ENCODE assay signal across 14 mouse cellular contexts in the genomic region with DNA sequence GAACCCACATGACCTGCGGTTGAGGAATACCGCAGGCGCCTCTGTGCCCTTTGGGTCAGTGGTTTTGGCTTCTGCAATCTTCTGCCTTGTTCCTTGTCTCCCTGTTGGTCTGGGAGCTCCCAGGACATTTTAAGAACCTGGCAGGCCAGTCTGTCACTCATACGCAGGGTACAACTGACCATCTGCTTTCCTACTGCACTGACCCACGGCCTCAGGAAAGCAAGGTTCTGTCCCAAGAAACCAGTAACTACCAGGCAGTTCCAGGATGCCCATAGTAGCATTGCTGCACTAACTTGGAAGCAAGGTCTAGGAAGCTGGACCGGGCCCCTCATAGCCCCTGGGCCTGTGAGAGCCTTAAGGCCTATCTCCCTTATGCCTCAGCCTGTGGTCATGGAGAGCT. TPM values are rescaled to one million over a fixed set of nuclear protein-coding genes. Genes with fewer than 3 reads are reported as not detected.
DNase-seq lines count a peak whose midpoint lies in the region; ATAC-seq lines count a peak whose summit lies in the region.
"Had no signal": no experiment of that assay in that cellular context is flagged by ENCODE, and none has a peak within 500 bp of the region (broad histone marks: within the 10 kb centered on the region; RNA-seq: fewer than 3 reads in every experiment).

No protein-coding gene starts in this region.

- no peaks in the 10 kb centered on the region for H3K9me3 ChIP-seq in neural tube, embryonic 12.5 days
- H3K9me3 ChIP-seq in neural tube, embryonic 15.5 days (replicated peaks), result no peaks in the 10 kb centered on the region
- H3K9me3 ChIP-seq in hindbrain, embryonic 16.5 days (ENCODE audit: control insufficient read depth, low read length), result no peaks in the 10 kb centered on the region
- H3K9me3 ChIP-seq in intestine, embryonic 16.5 days (ENCODE audit: control insufficient read depth, low read length), result no peaks in the 10 kb centered on the region
- H3K9me3 ChIP-seq: limb, embryonic 15.5 days had no signal

- H3K4me3 ChIP-seq in neural tube, embryonic 12.5 days, result no peak overlapping the region
- no peak overlapping the region for H3K4me3 ChIP-seq in neural tube, embryonic 15.5 days (replicated peaks)
- no peak overlapping the region for H3K4me3 ChIP-seq in hindbrain, embryonic 16.5 days (ENCODE audit: low read length)
- H3K4me3 ChIP-seq in intestine, embryonic 16.5 days (ENCODE audit: low read length), result no peak overlapping the region
- H3K4me3 ChIP-seq: limb, embryonic 15.5 days had no signal

- H3K4me2 ChIP-seq in neural tube, embryonic 12.5 days (replicated peaks), result no peak overlapping the region
- no peak overlapping the region for H3K4me2 ChIP-seq in neural tube, embryonic 15.5 days
- no peak overlapping the region for H3K4me2 ChIP-seq in hindbrain, embryonic 16.5 days (ENCODE audit: low read length)
- H3K4me2 ChIP-seq in intestine, embryonic 16.5 days (ENCODE audit: low read depth, low read length), result no peak overlapping the region
- H3K4me2 ChIP-seq: limb, embryonic 15.5 days had no signal

- ATAC-seq in neural tube, embryonic 12.5 days (ENCODE audit: low FRiP score, low read depth), result no peak; the same call in 1 of the 2 replicates
- no peak for ATAC-seq in neural tube, embryonic 15.5 days (ENCODE audit: low FRiP score)
- no peak for ATAC-seq in hindbrain, embryonic 16.5 days
- no peak for ATAC-seq in intestine, embryonic 16.5 days

- H3K4me1 ChIP-seq in neural tube, embryonic 12.5 days, result peaks cover 13% of the 10 kb centered on the region
- peaks cover 9% of the 10 kb centered on the region for H3K4me1 ChIP-seq in neural tube, embryonic 15.5 days
- H3K4me1 ChIP-seq in hindbrain, embryonic 16.5 days (ENCODE audit: control insufficient read depth, insufficient read depth, low read depth, low read length), result peaks cover 4% of the 10 kb centered on the region; the same call in 1 of the 2 replicates
- no peaks in the 10 kb centered on the region for H3K4me1 ChIP-seq in intestine, embryonic 16.5 days (ENCODE audit: control insufficient read depth, insufficient read depth, low read length)
- H3K4me1 ChIP-seq: limb, embryonic 15.5 days had no signal

- peak; percentile 41 to 48 for DNase-seq in cerebellum, adult 18-20 months
- no peak for DNase-seq in cerebellum, adult 8-10 months
- DNase-seq in adipocyte (ENCODE audit: low spot score), result no peak
- DNase-seq in adrenal gland, adult (ENCODE audit: inconsistent age in 2 of 2, low spot score in 1 of 2), result no peak
- DNase-seq: adrenal gland, adult 8-10 months; gastrocnemius, postnatal 36 days; heart, postnatal 14 days; kidney, postnatal 4 days; lung, postnatal 14 days had no signal

- H3K27me3 ChIP-seq in neural tube, embryonic 12.5 days (replicated peaks), result no peaks in the 10 kb centered on the region
- no peaks in the 10 kb centered on the region for H3K27me3 ChIP-seq in neural tube, embryonic 15.5 days (replicated peaks)
- H3K27me3 ChIP-seq in hindbrain, embryonic 16.5 days (replicated peaks; ENCODE audit: control insufficient read depth, insufficient read depth, low read length), result no peaks in the 10 kb centered on the region
- H3K27me3 ChIP-seq in intestine, embryonic 16.5 days (replicated peaks; ENCODE audit: control insufficient read depth, insufficient read depth, low read length), result no peaks in the 10 kb centered on the region

- no peak overlapping the region for H3K9ac ChIP-seq in neural tube, embryonic 12.5 days
- H3K9ac ChIP-seq in neural tube, embryonic 15.5 days (replicated peaks), result no peak overlapping the region
- H3K9ac ChIP-seq in hindbrain, embryonic 16.5 days (ENCODE audit: low read depth, low read length), result no peak overlapping the region
- no peak overlapping the region for H3K9ac ChIP-seq in intestine, embryonic 16.5 days (ENCODE audit: low read depth, low read length)
- H3K9ac ChIP-seq: limb, embryonic 15.5 days had no signal

- no peaks in the 10 kb centered on the region for H3K36me3 ChIP-seq in neural tube, embryonic 12.5 days
- H3K36me3 ChIP-seq in neural tube, embryonic 15.5 days, result no peaks in the 10 kb centered on the region
- H3K36me3 ChIP-seq in hindbrain, embryonic 16.5 days (ENCODE audit: control insufficient read depth, insufficient read depth, low read length), result no peaks in the 10 kb centered on the region
- H3K36me3 ChIP-seq in intestine, embryonic 16.5 days (ENCODE audit: control insufficient read depth, insufficient read depth, low read length), result no peaks in the 10 kb centered on the region
- H3K36me3 ChIP-seq: limb, embryonic 15.5 days had no signal

- 72% methylated on average over 6 of the region's 6 CpGs for WGBS in neural tube, embryonic 12.5 days
- WGBS in neural tube, embryonic 15.5 days, result 65% methylated on average over 6 of the region's 6 CpGs
- WGBS in hindbrain, embryonic 16.5 days, result 57% methylated on average over 6 of the region's 6 CpGs
- 88% methylated on average over 6 of the region's 6 CpGs for WGBS in intestine, embryonic 16.5 days

- peak overlapping the region; percentile 9 for H3K27ac ChIP-seq in neural tube, embryonic 12.5 days
- no peak overlapping the region for H3K27ac ChIP-seq in neural tube, embryonic 15.5 days (replicated peaks)
- peak overlapping the region; percentile 48 for H3K27ac ChIP-seq in hindbrain, embryonic 16.5 days (ENCODE audit: low read depth, low read length)
- no peak overlapping the region for H3K27ac ChIP-seq in intestine, embryonic 16.5 days (ENCODE audit: low read length)
- H3K27ac ChIP-seq: limb, embryonic 15.5 days had no signal

RNA-seq across cellular contexts. Expression of a gene that starts 14.6 kb away (rescaled TPM):
- polyA plus RNA-seq in neural tube, embryonic 12.5 days (2016; fragmentation: Nextera tagmentation; extraction: Ambion mirVana), result 21.0 and 21.2 TPM in 2 replicates
- 17.5 and 20.2 TPM in 2 replicates for polyA plus RNA-seq in neural tube, embryonic 15.5 days (2015; fragmentation: Nextera tagmentation; extraction: Ambion mirVana)
- polyA plus RNA-seq in hindbrain, embryonic 16.5 days (2015; fragmentation: Nextera tagmentation; extraction: Ambion mirVana), result 19.6 and 20.7 TPM in 2 replicates
- polyA plus RNA-seq in intestine, embryonic 16.5 days (2015; fragmentation: Nextera tagmentation; extraction: Ambion mirVana), result 0.98 and 1.3 TPM in 2 replicates

RNA-seq across cellular contexts. Expression of a gene that starts 16.6 kb away (rescaled TPM):
- polyA plus RNA-seq in neural tube, embryonic 12.5 days (2016; fragmentation: Nextera tagmentation; extraction: Ambion mirVana), result 70.1 and 74.1 TPM in 2 replicates
- 67.5 and 70.0 TPM in 2 replicates for polyA plus RNA-seq in neural tube, embryonic 15.5 days (2015; fragmentation: Nextera tagmentation; extraction: Ambion mirVana)
- 77.3 and 84.7 TPM in 2 replicates for polyA plus RNA-seq in hindbrain, embryonic 16.5 days (2015; fragmentation: Nextera tagmentation; extraction: Ambion mirVana)
- 51.1 and 55.5 TPM in 2 replicates for polyA plus RNA-seq in intestine, embryonic 16.5 days (2015; fragmentation: Nextera tagmentation; extraction: Ambion mirVana)

Comparison
In these comparisons a context has a peak if more than half of its experiments do, and no peak if none do; other contexts are left out.
1. DNase-seq: peak in cerebellum, adult 18-20 months (2 of 2); none in cerebellum, adult 8-10 months (single experiment), adipocyte (single experiment) and adrenal gland, adult (0 of 2).
2. H3K27ac ChIP-seq: peak in neural tube, embryonic 12.5 days (single experiment) and hindbrain, embryonic 16.5 days (single experiment); none in neural tube, embryonic 15.5 days (single experiment) and intestine, embryonic 16.5 days (single experiment).